Mouse (Mus musculus) liver, embryonic 11.5 days (tissue): ENCODE measurements around the gene Foxk2. TPM values are rescaled to one million over a fixed set of nuclear protein-coding genes. Genes with fewer than 3 reads are reported as not detected.
"Not testable (repeated sequence)": the region's sequence is repeated elsewhere in the genome, so short reads cannot be mapped to it uniquely, and the experiment has no call there.

Source experiments
- ATAC-seq: fragments of 200-750 bp; cut with Nextera tagmentation; replicated peaks from 2 replicates; pipeline ENCODE4 v1.8.0; 2017; ENCODE audit warnings: moderate number of reproducible peaks, mild to moderate bottlenecking, moderate TSS enrichment, moderate library complexity; ENCODE audit not compliant: low FRiP score
- DNase-seq: peaks from one replicate; pipeline ENCODE4 v3.0.0-alpha.2; 2017; ENCODE audit warnings: low spot score
- H3K27ac ChIP-seq: fragments of 300-500 bp; sonication (generic); 2 replicates; pipeline ENCODE4 v1.5.1; 2014; ENCODE audit warnings: mild to moderate bottlenecking, low read depth, low read length, control low read depth
- H3K27me3 ChIP-seq: fragments of 300-500 bp; sonication (generic); replicated peaks from 2 replicates; pipeline ENCODE4 v1.6.1; 2014; ENCODE audit warnings: low read length, mixed read lengths; ENCODE audit not compliant: control insufficient read depth, insufficient read depth
- H3K36me3 ChIP-seq: fragments of 300-500 bp; sonication (generic); 2 replicates; pipeline ENCODE4 v1.6.1; 2014; ENCODE audit warnings: mild to moderate bottlenecking, low read length, moderate library complexity, mixed read lengths; ENCODE audit not compliant: control insufficient read depth, insufficient read depth
- H3K4me1 ChIP-seq: fragments of 300-500 bp; sonication (generic); replicated peaks from 2 replicates; pipeline ENCODE4 v1.6.1; 2014; ENCODE audit warnings: low read length, mixed read lengths; ENCODE audit not compliant: control insufficient read depth, insufficient read depth
- H3K4me2 ChIP-seq: fragments of 300-500 bp; sonication (generic); 2 replicates; pipeline ENCODE4 v1.6.1; 2014; ENCODE audit warnings: mild to moderate bottlenecking, control low read depth, moderate library complexity
- H3K4me3 ChIP-seq: fragments of 300-500 bp; sonication (generic); 2 replicates; pipeline ENCODE4 v1.5.1; 2014; ENCODE audit warnings: low read depth, low read length, control low read depth
- H3K9ac ChIP-seq: fragments of 300-500 bp; sonication (generic); 2 replicates; pipeline ENCODE4 v1.6.1; 2014; ENCODE audit warnings: low read depth, low read length, control low read depth
- H3K9me3 ChIP-seq: fragments of 300-500 bp; sonication (generic); 2 replicates; pipeline ENCODE4 v1.6.1; 2016; ENCODE audit warnings: low read length, inconsistent platforms, mixed read lengths; ENCODE audit not compliant: control insufficient read depth
- WGBS: fragments of 180-500 bp; shearing (Covaris S2); extraction: QIAGEN DNeasy Blood & Tissue Kit; methylation state at CpG from one replicate; pipeline ENCODE4 v1.1.7; 2014; 5-methylcytosine and 5-hydroxymethylcytosine counted together
- polyA plus RNA-seq: library from polyadenylated mRNA; unstranded; fragments of >200 nt; fragmentation: Nextera tagmentation; extraction: Ambion mirVana; gene quantifications from 2 replicates; pipeline ENCODE4 v1.2.1, GENCODE M21; 2014

Gene Foxk2
- polyA plus RNA-seq, 1 experiment from 2014 or later: 10.7 TPM

- DNase-seq: no peak
- Histone ChIP-seq H3K27ac (no peak overlapping the region), H3K27me3 (no peaks in the 10 kb centered on the region), H3K36me3 (peaks cover 52% of the 10 kb centered on the region), H3K4me3 (no peak overlapping the region), H3K9ac (no peak overlapping the region), H3K4me2 (no peak overlapping the region), H3K4me1 (no peaks in the 10 kb centered on the region), H3K9me3 (0 out of 2 replicates have a peak, but pooled peaks cover 1% of the 10 kb centered on the region)
- 91% methylated on average over 6 of the region's 6 CpGs for WGBS
- ATAC-seq: no peak
These were observed 45.6 kb downstream of the Foxk2 start for GRCm38 (mm10) chr11:121305371-121305770.

GRCm38 (mm10) chr11:121306608-121307007 lies 46.8 kb downstream of the Foxk2 start:
- Histone ChIP-seq H3K4me3 (no peak overlapping the region), H3K4me2 (no peak overlapping the region), H3K27ac (no peak overlapping the region), H3K9me3 (0 out of 2 replicates have a peak, but pooled peaks cover 2% of the 10 kb centered on the region), H3K9ac (no peak overlapping the region), H3K27me3 (no peaks in the 10 kb centered on the region), H3K4me1 (no peaks in the 10 kb centered on the region), H3K36me3 (peaks cover 51% of the 10 kb centered on the region)
- DNase-seq (no peak), ATAC-seq (no peak)
- 96% methylated on average over 8 of the region's 8 CpGs for WGBS

DNA sequence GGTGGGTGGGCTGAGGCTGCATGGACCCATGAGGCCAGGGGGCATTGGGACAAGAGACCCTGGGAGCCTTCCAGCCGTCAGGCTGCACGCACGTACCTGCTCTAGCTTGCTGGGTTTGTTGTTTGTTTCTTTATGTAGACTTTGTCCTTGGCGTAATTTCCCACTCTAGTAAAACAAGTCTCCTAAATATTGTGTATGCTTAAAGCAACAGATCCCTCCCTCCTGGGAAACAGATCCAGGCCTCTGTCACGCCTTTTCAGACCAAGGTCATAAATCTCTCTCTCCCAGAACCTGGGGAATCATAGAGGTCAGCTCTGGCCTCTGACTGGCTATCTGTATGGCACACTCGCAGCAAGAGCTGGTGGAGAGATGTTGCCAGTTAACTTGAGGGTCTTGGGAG lies 47.9 kb downstream of the Foxk2 start:
- not testable (repeated sequence) for H3K9me3 ChIP-seq, H3K4me3 ChIP-seq, H3K4me1 ChIP-seq, ATAC-seq, H3K4me2 ChIP-seq, H3K27me3 ChIP-seq, DNase-seq, H3K27ac ChIP-seq, H3K9ac ChIP-seq
- H3K36me3 ChIP-seq: peaks cover 46% of the 10 kb centered on the region
- WGBS: 93% methylated on average over 6 of the region's 6 CpGs

DNA sequence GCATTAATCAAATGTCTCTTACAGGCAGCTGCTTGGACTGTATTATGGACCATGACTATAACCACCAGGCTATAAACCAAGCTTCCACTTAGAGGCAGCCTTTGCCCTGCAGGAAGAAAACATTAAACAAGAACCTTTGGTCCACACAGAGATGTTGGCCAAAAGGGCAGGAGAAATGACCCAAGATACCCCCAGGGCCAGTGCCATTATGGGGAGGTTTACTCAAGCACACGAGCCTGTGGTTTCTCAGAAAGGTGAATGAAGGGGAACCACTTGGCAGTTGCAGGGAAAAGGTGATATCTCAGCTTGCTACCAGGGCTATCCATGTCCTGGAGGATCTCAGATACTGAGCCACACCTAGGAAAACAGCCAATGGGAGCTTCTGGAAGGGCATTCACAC lies 66.2 kb downstream of the Foxk2 start:
- Histone ChIP-seq H3K4me1 (no peaks in the 10 kb centered on the region), H3K9me3 (no peaks in the 10 kb centered on the region), H3K4me2 (no peak overlapping the region), H3K27ac (no peak overlapping the region), H3K4me3 (no peak overlapping the region), H3K36me3 (peaks cover 28% of the 10 kb centered on the region; the same call in 1 of the 2 replicates), H3K9ac (no peak overlapping the region), H3K27me3 (no peaks in the 10 kb centered on the region)
- 70% methylated on average over 1 of the region's 1 CpGs for WGBS
- DNase-seq (no peak), ATAC-seq (no peak)

DNA sequence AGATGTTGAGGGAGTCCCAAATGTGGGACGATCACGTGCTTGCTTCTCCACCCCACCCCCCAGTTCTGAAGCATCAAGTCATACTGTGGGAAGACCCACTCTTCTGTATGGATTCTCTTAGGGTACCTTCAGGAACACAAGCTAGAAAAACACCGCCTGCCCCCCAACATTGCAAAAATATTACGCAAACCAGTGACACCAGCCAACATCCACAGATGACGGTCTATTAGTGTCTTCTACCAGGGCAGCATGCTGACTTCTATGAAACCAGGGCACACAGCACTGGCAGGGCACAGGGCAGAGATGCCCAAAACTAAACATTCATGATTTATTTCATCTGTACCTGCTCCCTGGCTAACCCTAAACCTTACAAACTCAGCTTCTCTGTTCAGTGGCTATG lies 66.9 kb downstream of the Foxk2 start:
- Histone ChIP-seq H3K9me3 (no peaks in the 10 kb centered on the region), H3K27me3 (no peaks in the 10 kb centered on the region), H3K4me1 (no peaks in the 10 kb centered on the region), H3K9ac (no peak overlapping the region), H3K27ac (no peak overlapping the region), H3K4me2 (no peak overlapping the region), H3K4me3 (no peak overlapping the region), H3K36me3 (peaks cover 28% of the 10 kb centered on the region; the same call in 1 of the 2 replicates)
- ATAC-seq (no peak), DNase-seq (no peak)
- 95% methylated on average over 5 of the region's 5 CpGs for WGBS

DNA sequence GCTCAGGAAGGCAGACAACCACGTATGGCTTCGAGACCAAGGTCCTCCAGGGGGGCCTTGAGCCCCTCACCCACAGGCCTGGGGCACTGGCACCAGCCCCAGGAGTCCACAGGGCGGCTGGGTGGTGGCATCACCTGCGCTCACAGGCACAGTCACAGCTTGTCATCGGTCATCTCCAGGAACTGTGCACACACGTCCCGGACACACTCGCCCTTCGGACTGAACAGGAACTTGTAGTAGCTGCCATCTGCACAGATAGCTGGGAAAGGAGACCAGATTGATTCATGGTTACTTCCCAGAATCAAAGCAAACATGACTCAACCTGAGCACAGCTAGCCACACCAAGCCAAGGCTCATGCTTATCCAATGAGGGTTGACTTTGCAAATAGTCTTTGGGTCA lies 68.4 kb downstream of the Foxk2 start:
- Histone ChIP-seq H3K27me3 (no peaks in the 10 kb centered on the region), H3K27ac (no peak overlapping the region), H3K9ac (no peak overlapping the region), H3K4me1 (no peaks in the 10 kb centered on the region), H3K4me3 (no peak overlapping the region), H3K36me3 (peaks cover 28% of the 10 kb centered on the region; the same call in 1 of the 2 replicates), H3K4me2 (no peak overlapping the region), H3K9me3 (no peaks in the 10 kb centered on the region)
- DNase-seq: no peak
- ATAC-seq: no peak
- 92% methylated on average over 9 of the region's 9 CpGs for WGBS

- ATAC-seq: no peak
- no peak for DNase-seq
- Histone ChIP-seq H3K4me2 (no peak overlapping the region), H3K9ac (no peak overlapping the region), H3K9me3 (no peaks in the 10 kb centered on the region), H3K27ac (no peak overlapping the region), H3K27me3 (no peaks in the 10 kb centered on the region), H3K36me3 (peaks cover 29% of the 10 kb centered on the region; the same call in 1 of the 2 replicates), H3K4me3 (no peak overlapping the region), H3K4me1 (no peaks in the 10 kb centered on the region)
These were observed 68.8 kb downstream of the Foxk2 start for GRCm38 (mm10) chr11:121328619-121329018.

GRCm38 (mm10) chr11:121331641-121332040 lies 71.9 kb downstream of the Foxk2 start:
- ATAC-seq (no peak), DNase-seq (no peak)
- H3K27ac ChIP-seq: no peak overlapping the region
- H3K4me2 ChIP-seq: no peak overlapping the region
- peaks cover 36% of the 10 kb centered on the region; the same call in 1 of the 2 replicates for H3K36me3 ChIP-seq
- no peak overlapping the region for H3K4me3 ChIP-seq
- 91% methylated on average over 3 of the region's 3 CpGs for WGBS
- H3K27me3 ChIP-seq: no peaks in the 10 kb centered on the region
- H3K4me1 ChIP-seq: no peaks in the 10 kb centered on the region
- H3K9ac ChIP-seq: no peak overlapping the region
- H3K9me3 ChIP-seq: no peaks in the 10 kb centered on the region

- H3K4me3 ChIP-seq: no peak overlapping the region
- 49% methylated on average over 1 of the region's 1 CpGs for WGBS
- no peak overlapping the region for H3K9ac ChIP-seq
- ATAC-seq (no peak), DNase-seq (no peak)
- peaks cover 5% of the 10 kb centered on the region; the same call in 1 of the 2 replicates for H3K4me1 ChIP-seq
- H3K4me2 ChIP-seq: no peak overlapping the region
- H3K36me3 ChIP-seq: peaks cover 10% of the 10 kb centered on the region; the same call in 1 of the 2 replicates
- no peaks in the 10 kb centered on the region for H3K27me3 ChIP-seq
- H3K27ac ChIP-seq: peak overlapping the region; percentile 41; the same call in 1 of the 2 replicates
- H3K9me3 ChIP-seq: no peaks in the 10 kb centered on the region
These were observed 79.9 kb downstream of the Foxk2 start for GRCm38 (mm10) chr11:121339647-121340046.
